Comparison of ENCODE assay signal across 8 mouse cellular contexts in the genomic region with DNA sequence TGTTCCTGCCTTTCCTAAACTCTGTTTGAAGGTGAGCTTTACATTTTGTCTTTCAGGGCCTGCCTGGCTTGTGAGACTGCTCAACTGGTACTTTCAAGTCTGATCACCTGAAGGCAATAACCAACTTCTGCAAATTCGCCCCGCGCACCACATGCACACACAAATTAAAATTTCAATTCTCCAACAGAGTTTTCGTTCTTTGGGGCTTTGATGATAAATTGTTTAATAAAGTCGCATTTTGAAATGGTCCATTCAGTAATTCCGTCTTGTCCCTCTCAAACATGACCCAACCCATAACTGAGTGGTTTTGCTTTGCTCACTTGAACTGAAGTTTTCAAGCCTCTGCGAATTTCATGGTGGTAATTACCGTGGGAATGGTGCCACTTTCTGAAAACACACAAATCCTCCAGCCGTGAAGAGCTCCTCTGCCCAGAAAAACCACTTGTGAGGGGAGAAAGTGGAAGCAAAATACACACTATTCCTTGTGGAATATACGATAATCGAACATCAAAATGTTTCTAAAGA. TPM values are rescaled to one million over a fixed set of nuclear protein-coding genes. Genes with fewer than 3 reads are reported as not detected.
DNase-seq lines count a peak whose midpoint lies in the region; ATAC-seq and TF ChIP-seq lines count a peak whose summit lies in the region.

No protein-coding gene starts in this region.

- H3K9ac ChIP-seq in heart, embryonic 16.5 days (ENCODE audit: low read length), result peak overlapping the region; percentile 69
- peak overlapping the region; percentile 70 for H3K9ac ChIP-seq in hindbrain, embryonic 14.5 days
- peak overlapping the region; percentile 69 for H3K9ac ChIP-seq in midbrain, embryonic 11.5 days (ENCODE audit: low read length)

- peak overlapping the region; percentile 69 for H3K4me2 ChIP-seq in heart, embryonic 16.5 days (ENCODE audit: low read depth, low read length)
- H3K4me2 ChIP-seq in hindbrain, embryonic 14.5 days (replicated peaks), result peak overlapping the region; percentile 65
- peak overlapping the region; percentile 49 for H3K4me2 ChIP-seq in midbrain, embryonic 11.5 days

- H3K27me3 ChIP-seq in heart, embryonic 16.5 days (ENCODE audit: control insufficient read depth, insufficient read depth, low read length), result no peaks in the 10 kb centered on the region
- H3K27me3 ChIP-seq in hindbrain, embryonic 14.5 days (ENCODE audit: control insufficient read depth, insufficient read depth, low read length), result no peaks in the 10 kb centered on the region
- no peaks in the 10 kb centered on the region for H3K27me3 ChIP-seq in midbrain, embryonic 11.5 days (ENCODE audit: control insufficient read depth, insufficient read depth, low read length)

- intact Hi-C loops in left cerebral cortex, postnatal 10 days (cut with DNase I), result no loop called here

- H3K36me3 ChIP-seq in heart, embryonic 16.5 days (ENCODE audit: control insufficient read depth, insufficient read depth), result no peaks in the 10 kb centered on the region
- H3K36me3 ChIP-seq in hindbrain, embryonic 14.5 days (replicated peaks; ENCODE audit: control insufficient read depth, insufficient read depth), result no peaks in the 10 kb centered on the region
- H3K36me3 ChIP-seq in midbrain, embryonic 11.5 days (ENCODE audit: control insufficient read depth, insufficient read depth, low read length), result no peaks in the 10 kb centered on the region

- peaks cover 4% of the 10 kb centered on the region for H3K4me1 ChIP-seq in heart, embryonic 16.5 days (ENCODE audit: control insufficient read depth, insufficient read depth, low read length)
- H3K4me1 ChIP-seq in hindbrain, embryonic 14.5 days (replicated peaks; ENCODE audit: control insufficient read depth, insufficient read depth, low read length), result peaks cover 10% of the 10 kb centered on the region
- H3K4me1 ChIP-seq in midbrain, embryonic 11.5 days (ENCODE audit: control insufficient read depth, insufficient read depth, low read length), result peaks cover 7% of the 10 kb centered on the region

- no peaks in the 10 kb centered on the region for H3K9me3 ChIP-seq in heart, embryonic 16.5 days (replicated peaks; ENCODE audit: control insufficient read depth, low read length)
- H3K9me3 ChIP-seq in hindbrain, embryonic 14.5 days (ENCODE audit: control insufficient read depth, low read length), result no peaks in the 10 kb centered on the region
- H3K9me3 ChIP-seq in midbrain, embryonic 11.5 days (ENCODE audit: control insufficient read depth, low read length), result no peaks in the 10 kb centered on the region

- DNase-seq in heart, postnatal 4 days, result no peak
- DNase-seq in brain, embryonic 14.5 days (ENCODE audit: low read depth), result peak; percentile 59
- DNase-seq in hindbrain, embryonic 14.5 days (ENCODE audit: low spot score), result no peak
- peak; percentile 97 for DNase-seq in midbrain, embryonic 11.5 days (ENCODE audit: low spot score, missing footprints)
- DNase-seq in left cerebral cortex, postnatal 10 days (ENCODE audit: extremely low spot score in 1 of 2, low spot score in 2 of 2), result no peak
- no peak for DNase-seq in cerebellum, postnatal 25 days
- DNase-seq in cerebellum, postnatal 36 days, result no peak

- TF ChIP-seq POLR2A in brain, embryonic 14.5 days (IDR thresholded peaks at IDR 0.05; ENCODE audit: borderline replicate concordance, extremely low read depth, insufficient read depth, insufficient read length, poor library complexity, severe bottlenecking), result no peak

- no peak for ATAC-seq in heart, embryonic 16.5 days (replicated peaks; ENCODE audit: extremely low read depth, insufficient read depth, low FRiP score)
- ATAC-seq in hindbrain, embryonic 14.5 days (ENCODE audit: low FRiP score), result no peak; the same call in 1 of the 2 replicates
- ATAC-seq in midbrain, embryonic 11.5 days (ENCODE audit: low FRiP score), result no peak

- peak overlapping the region; percentile 60 for H3K27ac ChIP-seq in heart, embryonic 16.5 days (ENCODE audit: low read length)
- H3K27ac ChIP-seq in hindbrain, embryonic 14.5 days, result peak overlapping the region; percentile 83
- no peak overlapping the region for H3K27ac ChIP-seq in midbrain, embryonic 11.5 days (ENCODE audit: low read depth, low read length)

- H3K4me3 ChIP-seq in heart, embryonic 16.5 days (ENCODE audit: low read length), result peak overlapping the region; percentile 95
- peak overlapping the region; percentile 86 for H3K4me3 ChIP-seq in hindbrain, embryonic 14.5 days (replicated peaks; ENCODE audit: low read length)
- H3K4me3 ChIP-seq in midbrain, embryonic 11.5 days (ENCODE audit: low read depth, low read length), result peak overlapping the region; percentile 94

- WGBS in heart, embryonic 16.5 days, result 45% methylated on average over 11 of the region's 11 CpGs
- 25% methylated on average over 11 of the region's 11 CpGs for WGBS in hindbrain, embryonic 14.5 days
- WGBS in midbrain, embryonic 11.5 days, result 33% methylated on average over 11 of the region's 11 CpGs

- no peak for TF ChIP-seq CTCF in brain, embryonic 14.5 days (IDR thresholded peaks at IDR 0.05; ENCODE audit: borderline replicate concordance, extremely low read depth, insufficient read depth, insufficient read length)

RNA-seq across cellular contexts. Expression of gene Sinhcaf, which starts 0.7 kb away (rescaled TPM):
- polyA plus RNA-seq in heart, embryonic 16.5 days (2015; fragmentation: Nextera tagmentation; extraction: Ambion mirVana), result 54.4 and 56.3 TPM in 2 replicates
- total RNA-seq in heart, postnatal 4 days (2021), result 10 to 100 TPM; 21.8 to 21.9 TPM
- polyA plus RNA-seq in brain, embryonic 14.5 days (2012; rRNA removed), result 37.6 and 43.8 TPM in 2 replicates
- polyA plus RNA-seq in hindbrain, embryonic 14.5 days (2014; fragmentation: Nextera tagmentation; extraction: Ambion mirVana), result 45.6 and 48.1 TPM in 2 replicates
- polyA plus RNA-seq in midbrain, embryonic 11.5 days (2014; fragmentation: Nextera tagmentation; extraction: Ambion mirVana), result 313 and 341 TPM in 2 replicates
- 1 to 10 TPM; 3.8 to 4.5 TPM for total RNA-seq in left cerebral cortex, postnatal 10 days (2021)

RNA-seq across cellular contexts. Expression of gene Caprin2, which starts 50.9 kb away (rescaled TPM):
- polyA plus RNA-seq in heart, embryonic 16.5 days (2015; fragmentation: Nextera tagmentation; extraction: Ambion mirVana), result 12.0 and 12.9 TPM in 2 replicates
- total RNA-seq in heart, postnatal 4 days (2021), result 10 to 100 TPM in 1 of 2 experiments, 1 to 10 TPM in 1; 9.7 to 11.1 TPM
- 24.6 and 26.0 TPM in 2 replicates for polyA plus RNA-seq in brain, embryonic 14.5 days (2012; rRNA removed)
- polyA plus RNA-seq in hindbrain, embryonic 14.5 days (2014; fragmentation: Nextera tagmentation; extraction: Ambion mirVana), result 5.0 and 8.8 TPM in 2 replicates
- 13.8 and 17.3 TPM in 2 replicates for polyA plus RNA-seq in midbrain, embryonic 11.5 days (2014; fragmentation: Nextera tagmentation; extraction: Ambion mirVana)
- total RNA-seq in left cerebral cortex, postnatal 10 days (2021), result 1 to 10 TPM; 6.2 to 8.0 TPM

Comparison
In these comparisons a context has a peak if more than half of its experiments do, and no peak if none do; other contexts are left out.
1. DNase-seq: peak in brain, embryonic 14.5 days (single experiment) and midbrain, embryonic 11.5 days (single experiment); none in heart, postnatal 4 days (single experiment), hindbrain, embryonic 14.5 days (single experiment), left cerebral cortex, postnatal 10 days (0 of 2), cerebellum, postnatal 25 days (0 of 2) and cerebellum, postnatal 36 days (0 of 2).
2. Peak in every context shown above with its lines, with median percentiles within 50 percentile points of each other: H3K4me2 ChIP-seq, H3K4me3 ChIP-seq and H3K9ac ChIP-seq.